In genomic region chr17:21272103-21272502, GRCm38 (mm10) we compare ENCODE assay signal across 10 mouse cellular contexts. TPM values are rescaled to one million over a fixed set of nuclear protein-coding genes. Genes with fewer than 3 reads are reported as not detected.
DNase-seq lines count a peak whose midpoint lies in the region; ATAC-seq lines count a peak whose summit lies in the region.
"Had no signal": no experiment of that assay in that cellular context is flagged by ENCODE, and none has a peak within 500 bp of the region (broad histone marks: within the 10 kb centered on the region; RNA-seq: fewer than 3 reads in every experiment).

No protein-coding gene starts in this region.

- no peak overlapping the region for H3K4me3 ChIP-seq in midbrain, embryonic 12.5 days
- H3K4me3 ChIP-seq in midbrain, embryonic 10.5 days = no peak overlapping the region
- no peak overlapping the region for H3K4me3 ChIP-seq in neural tube, embryonic 12.5 days
- H3K4me3 ChIP-seq: heart, embryonic 13.5 days had no signal

- no peak overlapping the region for H3K27ac ChIP-seq in midbrain, embryonic 12.5 days (replicated peaks)
- H3K27ac ChIP-seq in midbrain, embryonic 10.5 days (replicated peaks) = no peak overlapping the region
- no peak overlapping the region for H3K27ac ChIP-seq in neural tube, embryonic 12.5 days
- H3K27ac ChIP-seq: heart, embryonic 13.5 days had no signal

- peak; percentile 60 for ATAC-seq in midbrain, embryonic 12.5 days (ENCODE audit: low FRiP score, low read depth)
- peak; percentile 84 for ATAC-seq in inflammation-experienced regulatory T-cells, adult 6 months
- ATAC-seq in neural tube, embryonic 12.5 days (ENCODE audit: low FRiP score, low read depth) = peak; percentile 58; the same call in 1 of the 2 replicates
- ATAC-seq in erythroblast, adult 5-6 weeks (replicated peaks; ENCODE audit: low FRiP score, poor library complexity, severe bottlenecking) = no peak

- H3K9me3 ChIP-seq in midbrain, embryonic 12.5 days = no peaks in the 10 kb centered on the region
- H3K9me3 ChIP-seq in midbrain, embryonic 10.5 days (replicated peaks) = peaks cover 15% of the 10 kb centered on the region; the same call in 1 of the 2 replicates
- no peaks in the 10 kb centered on the region for H3K9me3 ChIP-seq in neural tube, embryonic 12.5 days
- H3K9me3 ChIP-seq: heart, embryonic 13.5 days had no signal

- H3K4me2 ChIP-seq in midbrain, embryonic 12.5 days (replicated peaks) = no peak overlapping the region
- H3K4me2 ChIP-seq in neural tube, embryonic 12.5 days (replicated peaks) = no peak overlapping the region
- H3K4me2 ChIP-seq: heart, embryonic 13.5 days had no signal

- H3K4me1 ChIP-seq in midbrain, embryonic 12.5 days = no peaks in the 10 kb centered on the region
- H3K4me1 ChIP-seq in midbrain, embryonic 10.5 days = no peaks in the 10 kb centered on the region
- H3K4me1 ChIP-seq in neural tube, embryonic 12.5 days = no peaks in the 10 kb centered on the region
- H3K4me1 ChIP-seq: heart, embryonic 13.5 days had no signal

- 10% methylated on average over 4 of the region's 4 CpGs for WGBS in midbrain, embryonic 12.5 days
- 21% methylated on average over 4 of the region's 4 CpGs for WGBS in midbrain, embryonic 10.5 days
- WGBS in neural tube, embryonic 12.5 days = 11% methylated on average over 4 of the region's 4 CpGs

- intact Hi-C loops in left cerebral cortex, postnatal 14 days (cut with DNase I) = loop anchor here (2.0 to 5.0 kb wide), 2 partner anchors 151 to 245 kb away; partner anchors contain the start of gene Zfp54

- no peak for DNase-seq in midbrain, embryonic 10.5 days (ENCODE audit: low spot score)
- DNase-seq in R1 (ENCODE audit: low read depth, low spot score) = peak; percentile 84
- peak; percentile 17 for DNase-seq in embryo, embryonic 10 days (ENCODE audit: low spot score)
- DNase-seq in left cerebral cortex, postnatal 14 days (ENCODE audit: low spot score in 2 of 2) = peak; percentile 77 to 88

- no peaks in the 10 kb centered on the region for H3K27me3 ChIP-seq in midbrain, embryonic 12.5 days
- H3K27me3 ChIP-seq in midbrain, embryonic 10.5 days (ENCODE audit: low read depth, poor library complexity, severe bottlenecking) = no peaks in the 10 kb centered on the region
- no peaks in the 10 kb centered on the region for H3K27me3 ChIP-seq in neural tube, embryonic 12.5 days (replicated peaks)
- H3K27me3 ChIP-seq: heart, embryonic 13.5 days had no signal

- H3K36me3 ChIP-seq in midbrain, embryonic 12.5 days = no peaks in the 10 kb centered on the region
- no peaks in the 10 kb centered on the region for H3K36me3 ChIP-seq in midbrain, embryonic 10.5 days
- H3K36me3 ChIP-seq in neural tube, embryonic 12.5 days = no peaks in the 10 kb centered on the region
- H3K36me3 ChIP-seq: heart, embryonic 13.5 days had no signal

- H3K9ac ChIP-seq in midbrain, embryonic 12.5 days (replicated peaks) = no peak overlapping the region
- H3K9ac ChIP-seq in neural tube, embryonic 12.5 days = no peak overlapping the region
- H3K9ac ChIP-seq: heart, embryonic 13.5 days had no signal

RNA-seq across cellular contexts. Expression of gene Vmn1r236, which starts 10.6 kb away (rescaled TPM):
- polyA plus RNA-seq in midbrain, embryonic 12.5 days (2016; fragmentation: Nextera tagmentation; extraction: Ambion mirVana) = not detected in 2 replicates
- polyA plus RNA-seq in midbrain, embryonic 10.5 days (2016; fragmentation: Nextera tagmentation; extraction: Ambion mirVana) = not detected in 2 replicates
- polyA plus RNA-seq in inflammation-experienced regulatory T-cells, adult 6 months (2017; shearing (Covaris generic)) = not detected
- total RNA-seq in left cerebral cortex, postnatal 14 days (2021) = not detected
- polyA plus RNA-seq in neural tube, embryonic 12.5 days (2016; fragmentation: Nextera tagmentation; extraction: Ambion mirVana) = not detected in 2 replicates
- not detected in 2 replicates for total RNA-seq in erythroblast, adult 5-6 weeks (2015; ENCODE audit: low replicate concordance)
- total RNA-seq in erythroblast, adult 5-6 weeks (2017; ENCODE audit: low replicate concordance) = 0.14 TPM in 1 of 2 replicates, not detected in the other
- polyA plus RNA-seq: heart, embryonic 13.5 days; stomach, embryonic 16.5 days had no signal

RNA-seq across cellular contexts. Expression of gene Vmn1r235, which starts 15.9 kb away (rescaled TPM):
- not detected in 2 replicates for polyA plus RNA-seq in midbrain, embryonic 12.5 days (2016; fragmentation: Nextera tagmentation; extraction: Ambion mirVana)
- polyA plus RNA-seq in midbrain, embryonic 10.5 days (2016; fragmentation: Nextera tagmentation; extraction: Ambion mirVana) = not detected in 2 replicates
- polyA plus RNA-seq in inflammation-experienced regulatory T-cells, adult 6 months (2017; shearing (Covaris generic)) = not detected
- total RNA-seq in left cerebral cortex, postnatal 14 days (2021) = not detected
- not detected in 2 replicates for polyA plus RNA-seq in neural tube, embryonic 12.5 days (2016; fragmentation: Nextera tagmentation; extraction: Ambion mirVana)
- not detected in 2 replicates for total RNA-seq in erythroblast, adult 5-6 weeks (2015; ENCODE audit: low replicate concordance)
- 1.7 TPM in 1 of 2 replicates, not detected in the other for total RNA-seq in erythroblast, adult 5-6 weeks (2017; ENCODE audit: low replicate concordance)
- polyA plus RNA-seq: heart, embryonic 13.5 days; stomach, embryonic 16.5 days had no signal

RNA-seq across cellular contexts. Expression of gene Vmn1r237, which starts 39.6 kb away (rescaled TPM):
- polyA plus RNA-seq in midbrain, embryonic 12.5 days (2016; fragmentation: Nextera tagmentation; extraction: Ambion mirVana) = not detected in 2 replicates
- not detected in 2 replicates for polyA plus RNA-seq in midbrain, embryonic 10.5 days (2016; fragmentation: Nextera tagmentation; extraction: Ambion mirVana)
- polyA plus RNA-seq in inflammation-experienced regulatory T-cells, adult 6 months (2017; shearing (Covaris generic)) = not detected
- total RNA-seq in left cerebral cortex, postnatal 14 days (2021) = not detected
- polyA plus RNA-seq in neural tube, embryonic 12.5 days (2016; fragmentation: Nextera tagmentation; extraction: Ambion mirVana) = not detected in 2 replicates
- total RNA-seq in erythroblast, adult 5-6 weeks (2015; ENCODE audit: low replicate concordance) = not detected in 2 replicates
- total RNA-seq in erythroblast, adult 5-6 weeks (2017; ENCODE audit: low replicate concordance) = 0.42 TPM in 1 of 2 replicates, not detected in the other
- polyA plus RNA-seq: heart, embryonic 13.5 days; stomach, embryonic 16.5 days had no signal

RNA-seq across cellular contexts. Expression of gene Vmn1r234, which starts 46.2 kb away (rescaled TPM):
- polyA plus RNA-seq in midbrain, embryonic 12.5 days (2016; fragmentation: Nextera tagmentation; extraction: Ambion mirVana) = not detected in 2 replicates
- polyA plus RNA-seq in midbrain, embryonic 10.5 days (2016; fragmentation: Nextera tagmentation; extraction: Ambion mirVana) = not detected in 2 replicates
- not detected for polyA plus RNA-seq in inflammation-experienced regulatory T-cells, adult 6 months (2017; shearing (Covaris generic))
- total RNA-seq in left cerebral cortex, postnatal 14 days (2021) = not detected
- polyA plus RNA-seq in neural tube, embryonic 12.5 days (2016; fragmentation: Nextera tagmentation; extraction: Ambion mirVana) = not detected in 2 replicates
- total RNA-seq in erythroblast, adult 5-6 weeks (2015; ENCODE audit: low replicate concordance) = not detected in 2 replicates
- total RNA-seq in erythroblast, adult 5-6 weeks (2017; ENCODE audit: low replicate concordance) = not detected in 2 replicates
- polyA plus RNA-seq: heart, embryonic 13.5 days; stomach, embryonic 16.5 days had no signal
